Mouse (Mus musculus) right cerebral cortex, postnatal 14 days (tissue): ENCODE results near the gene Golga7b.

Experiments
- DNase-seq: peaks from one replicate; pipeline ENCODE4 v3.0.0; 2022

Golga7b gene

DNA sequence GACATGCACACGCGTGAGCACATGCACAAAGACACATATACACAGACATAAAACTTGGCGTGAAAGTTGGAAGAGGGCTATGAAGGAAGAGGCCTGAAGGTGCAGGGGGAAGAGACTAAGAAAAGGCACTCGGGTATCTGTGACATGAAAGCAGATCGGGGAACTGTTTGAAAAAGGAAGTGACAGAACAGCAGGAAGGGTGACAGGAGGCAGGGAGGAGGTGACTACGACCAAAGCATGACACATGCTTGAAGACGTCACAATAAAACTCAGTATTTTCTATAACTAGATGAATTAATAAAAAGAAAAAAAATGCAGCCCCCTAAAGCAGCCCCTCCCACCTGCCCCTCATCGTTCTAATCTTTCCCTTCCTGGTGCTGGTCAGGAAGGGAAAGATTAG, 58.4 kb downstream of the Golga7b start:
- no peak for DNase-seq

GRCm38 (mm10) chr19:42306202-42306601, 58.8 kb downstream of the Golga7b start:
- DNase-seq, result no peak

DNA sequence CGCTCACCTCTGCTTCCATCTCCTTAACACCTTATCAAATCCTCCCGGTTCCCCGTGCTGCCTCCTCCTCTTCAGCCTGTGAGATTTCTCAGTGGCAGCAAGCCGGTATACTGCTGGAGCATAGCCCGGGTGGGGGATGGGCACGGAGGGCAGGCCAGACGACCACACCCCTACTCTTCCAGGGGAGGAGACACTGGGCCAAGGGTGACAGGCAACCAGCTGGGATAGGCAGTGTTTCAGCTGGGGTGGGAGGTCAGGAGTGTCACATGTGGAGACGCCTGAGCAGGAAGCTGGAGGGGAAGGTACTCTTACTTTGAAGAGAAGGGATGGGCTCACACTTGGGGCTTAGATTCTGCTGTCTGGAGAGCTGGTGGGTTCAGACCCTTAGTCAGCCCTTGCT, 59.6 kb downstream of the Golga7b start:
- no peak for DNase-seq

DNA sequence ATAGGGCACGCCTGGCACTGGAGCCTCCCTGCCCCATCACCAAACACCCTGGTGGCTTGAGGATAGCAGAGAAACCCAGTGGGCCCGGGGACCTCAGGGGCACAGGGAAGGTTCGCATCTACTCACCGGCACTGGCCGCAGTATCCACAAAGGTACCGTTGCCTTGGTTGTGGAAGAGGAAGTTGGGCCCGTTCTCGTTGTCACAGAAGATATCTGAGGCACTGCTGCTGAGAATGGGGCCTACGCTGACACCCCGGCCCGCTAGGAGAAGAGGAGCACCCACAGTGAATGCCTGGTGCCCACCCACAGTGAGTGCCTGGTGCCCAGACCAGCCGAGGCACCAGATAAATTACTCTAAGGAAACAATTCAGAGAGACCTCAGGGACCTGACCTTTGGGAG, 61.6 kb downstream of the Golga7b start:
- DNase-seq, result no peak

- no peak for DNase-seq
Measured at GRCm38 (mm10) chr19:42311332-42311731, 64.0 kb downstream of the Golga7b start.

GRCm38 (mm10) chr19:42312191-42312590, 64.8 kb downstream of the Golga7b start:
- DNase-seq, result no peak

DNA sequence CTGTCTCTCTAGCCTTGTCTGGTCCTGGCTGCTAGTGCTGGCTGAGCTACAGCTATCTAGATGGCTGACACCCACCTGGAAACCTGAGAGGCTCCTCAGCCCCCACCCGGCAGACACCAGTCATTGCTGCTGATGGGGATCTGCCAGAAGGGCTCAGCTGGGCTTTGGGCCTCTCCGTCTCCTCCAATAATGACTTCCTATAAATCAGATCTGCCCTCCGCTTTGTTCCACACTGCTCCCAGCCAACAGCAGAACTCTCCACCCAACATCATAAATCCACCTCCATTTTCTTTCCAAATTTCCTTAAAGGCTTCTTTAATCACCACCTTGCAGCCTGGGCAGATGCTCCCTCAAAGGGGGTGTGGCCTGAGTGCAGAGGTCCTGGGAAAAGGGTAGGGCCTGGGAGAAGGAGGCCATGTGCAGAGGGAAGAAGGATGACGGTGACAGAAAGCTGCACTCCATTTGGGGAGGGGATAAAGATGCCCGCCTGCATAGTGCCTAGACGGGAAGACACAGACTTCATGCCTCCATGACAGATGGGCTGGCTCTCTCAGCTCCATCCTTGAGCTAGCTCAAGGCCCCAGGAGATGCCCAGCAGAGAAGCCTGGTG, 67.8 kb downstream of the Golga7b start:
- DNase-seq, result no peak

DNA sequence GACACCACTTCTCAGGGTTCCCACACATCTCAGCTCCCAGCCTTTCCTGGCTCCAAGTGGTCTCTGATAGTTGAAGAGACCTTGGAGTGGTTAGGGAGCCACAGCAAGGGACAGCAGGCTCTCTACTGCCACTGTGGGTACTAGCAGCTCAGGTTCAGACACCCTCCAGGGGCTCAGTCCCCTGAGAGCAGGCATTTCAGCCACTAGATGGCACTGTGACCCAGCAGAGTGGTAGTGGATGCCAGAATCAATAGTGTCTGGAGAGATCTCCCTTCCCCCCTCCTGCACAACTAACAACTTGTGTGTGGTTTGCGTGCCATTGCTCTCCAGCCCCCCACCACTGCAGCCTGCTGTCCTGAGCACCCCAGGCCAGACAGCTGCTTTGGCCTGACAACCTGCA, 68.5 kb downstream of the Golga7b start:
- DNase-seq, result peak; percentile 89

- DNase-seq, result peak; percentile 58
Measured at GRCm38 (mm10) chr19:42316525-42316924, 69.2 kb downstream of the Golga7b start.

- peak; percentile 47 for DNase-seq
Measured at GRCm38 (mm10) chr19:42316998-42317397, 69.6 kb downstream of the Golga7b start.

DNA sequence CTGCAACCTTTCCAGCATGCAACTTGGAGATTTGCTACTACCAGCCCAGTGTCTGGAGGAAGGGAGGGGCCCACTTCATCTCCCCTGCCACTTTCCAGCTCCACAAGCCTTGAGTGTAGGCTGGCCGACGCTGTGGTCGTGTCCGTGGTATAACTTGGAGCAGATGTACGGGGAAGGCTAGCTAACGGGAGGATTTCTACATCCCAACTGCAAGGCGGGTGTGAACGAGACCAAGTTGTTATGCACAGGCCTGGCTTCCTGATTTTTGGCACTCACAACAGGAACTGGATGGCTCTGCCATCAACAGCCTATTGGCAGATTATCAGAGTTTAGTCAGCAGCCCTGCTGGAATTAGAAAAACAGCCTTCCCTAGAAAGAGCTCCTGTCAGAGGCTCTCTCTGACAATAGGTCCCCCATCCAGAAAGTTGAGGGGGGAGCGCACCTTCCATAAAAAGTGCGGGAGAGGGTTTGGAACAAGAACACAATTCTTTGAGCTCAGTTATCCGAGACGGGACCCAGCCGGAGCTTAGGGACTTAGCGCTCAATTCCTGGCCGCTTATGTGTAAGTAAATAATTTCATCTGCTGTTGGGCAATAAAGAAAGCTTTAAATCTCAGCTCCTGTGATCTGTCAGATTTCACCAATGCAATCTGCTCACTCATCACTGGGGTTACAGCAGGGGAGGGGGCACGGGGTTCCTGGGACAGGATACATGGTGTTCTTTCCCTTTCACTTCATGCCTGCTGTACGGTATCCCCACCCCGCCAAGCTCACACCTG, 70.5 kb downstream of the Golga7b start:
- DNase-seq, result no peak
